Mouse (Mus musculus): Measurements from ENCODE around the gene Zfp976.
"Not testable (repeated sequence)": the region's sequence is repeated elsewhere in the genome, so short reads cannot be mapped to it uniquely, and the experiment has no call there.

GRCm38 (mm10) chr7:42643120-42643620 lies 782 bp upstream of the Zfp976 start:
- not testable (repeated sequence) for TF ChIP-seq GATA1 (IDR thresholded peaks at IDR 0.05; ENCODE audit: borderline replicate concordance, low read length); FLI1 (IDR thresholded peaks at IDR 0.05; ENCODE audit: low read length)

Measured in megakaryocyte, embryonic 14.5 days (primary cell).